Mouse (Mus musculus) heart, embryonic 16.5 days (tissue): ENCODE data around the gene Tacc2. TPM values are rescaled to one million over a fixed set of nuclear protein-coding genes. Genes with fewer than 3 reads are reported as not detected.

Source experiments
- ATAC-seq: fragments of 200-750 bp; cut with Nextera tagmentation; replicated peaks from 2 replicates; pipeline ENCODE4 v1.8.0; 2017; ENCODE audit warnings: moderate number of reproducible peaks; ENCODE audit not compliant: insufficient read depth, low FRiP score; ENCODE audit errors: extremely low read depth
- H3K27ac ChIP-seq: fragments of 300-500 bp; sonication (generic); 2 replicates; pipeline ENCODE4 v1.5.1; 2014; ENCODE audit warnings: mild to moderate bottlenecking, low read length, control low read depth, moderate library complexity
- H3K27me3 ChIP-seq: fragments of 300-500 bp; sonication (generic); 2 replicates; pipeline ENCODE4 v1.6.1; 2014; ENCODE audit warnings: low read length, mixed read lengths; ENCODE audit not compliant: control insufficient read depth, insufficient read depth
- H3K36me3 ChIP-seq: fragments of 300-500 bp; sonication (generic); 2 replicates; pipeline ENCODE4 v1.6.1; 2014; ENCODE audit not compliant: control insufficient read depth, insufficient read depth
- H3K4me1 ChIP-seq: fragments of 300-500 bp; sonication (generic); 2 replicates; pipeline ENCODE4 v1.6.1; 2014; ENCODE audit warnings: low read length, mixed read lengths; ENCODE audit not compliant: control insufficient read depth, insufficient read depth
- H3K4me2 ChIP-seq: fragments of 300-500 bp; sonication (generic); 2 replicates; pipeline ENCODE4 v1.6.1; 2014; ENCODE audit warnings: low read depth, mild to moderate bottlenecking, control low read depth, low read length
- H3K4me3 ChIP-seq: fragments of 300-500 bp; sonication (generic); 2 replicates; pipeline ENCODE4 v1.5.1; 2014; ENCODE audit warnings: mild to moderate bottlenecking, control low read depth, low read length
- H3K9ac ChIP-seq: fragments of 300-500 bp; sonication (generic); 2 replicates; pipeline ENCODE4 v1.6.1; 2014; ENCODE audit warnings: low read length, control low read depth
- H3K9me3 ChIP-seq: fragments of 300-500 bp; sonication (generic); replicated peaks from 2 replicates; pipeline ENCODE4 v1.6.1; 2016; ENCODE audit warnings: low read length; ENCODE audit not compliant: control insufficient read depth
- WGBS: fragments of 180-500 bp; shearing (Covaris S2); extraction: QIAGEN DNeasy Blood & Tissue Kit; methylation state at CpG from one replicate; pipeline ENCODE4 v1.1.7; 2014; 5-methylcytosine and 5-hydroxymethylcytosine counted together
- polyA plus RNA-seq: library from polyadenylated mRNA; unstranded; fragments of >200 nt; fragmentation: Nextera tagmentation; extraction: Ambion mirVana; gene quantifications from 2 replicates; pipeline ENCODE4 v1.2.1, GENCODE M21; 2015

The Tacc2 gene
- polyA plus RNA-seq, 1 experiment from 2014 or later: 47.0 TPM

- Histone ChIP-seq H3K36me3 (no peaks in the 10 kb centered on the region), H3K4me3 (no peak overlapping the region), H3K9me3 (no peaks in the 10 kb centered on the region), H3K4me2 (no peak overlapping the region), H3K27ac (no peak overlapping the region), H3K9ac (no peak overlapping the region), H3K27me3 (no peaks in the 10 kb centered on the region), H3K4me1 (peaks cover 5% of the 10 kb centered on the region)
- no peak for ATAC-seq
- WGBS: 37% methylated on average over 16 of the region's 16 CpGs
Measured at GRCm38 (mm10) chr7:130812407-130812806, 235.2 kb downstream of the Tacc2 start.

Other genes starting within 250 kb of the Tacc2 start
- 49.3 and 50.8 TPM in 2 replicates for gene Ate1, start 57.1 kb upstream of the Tacc2 start, polyA plus RNA-seq
- 123 and 132 TPM in 2 replicates for gene Nsmce4a, start 4.3 kb upstream of the Tacc2 start, polyA plus RNA-seq
- gene Btbd16, start 196.6 kb downstream of the Tacc2 start, polyA plus RNA-seq: 0.08 and 0.17 TPM in 2 replicates